19 mouse cellular contexts compared by ENCODE assay signal in the genomic region with DNA sequence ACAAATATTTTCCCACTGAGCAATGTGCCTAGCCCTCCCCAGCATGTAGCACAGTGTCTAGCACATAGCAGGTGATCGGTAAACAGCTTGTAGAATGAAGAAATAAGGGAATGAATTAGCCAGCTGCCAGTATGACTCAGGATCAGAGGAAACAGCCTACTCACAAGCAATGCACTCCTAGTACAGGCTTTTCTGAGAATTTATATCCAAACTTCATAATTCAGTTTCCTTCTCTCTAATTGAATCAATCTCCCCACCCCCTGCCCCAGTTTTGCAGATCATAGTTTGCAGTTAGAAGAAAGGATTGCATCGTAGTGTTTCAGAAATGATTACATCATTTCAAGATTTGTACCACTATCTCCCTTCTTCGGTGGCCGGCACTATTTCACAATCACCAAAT. TPM values are rescaled to one million over a fixed set of nuclear protein-coding genes. Genes with fewer than 3 reads are reported as not detected.
DNase-seq lines count a peak whose midpoint lies in the region; ATAC-seq and TF ChIP-seq lines count a peak whose summit lies in the region.
"Had no signal": no experiment of that assay in that cellular context is flagged by ENCODE, and none has a peak within 500 bp of the region (broad histone marks: within the 10 kb centered on the region; RNA-seq: fewer than 3 reads in every experiment).

No protein-coding gene starts in this region.

- dilution Hi-C loops in CH12.LX (cut with MboI; ENCODE audit: extremely low pct_ligation_motif_present, extremely low pct_unique_long_range_greater_than_20kb, low sequenced_read_pairs): no loop called here

- ATAC-seq in lung, embryonic 16.5 days (ENCODE audit: low read depth): 0 out of 2 replicates have a peak, but pooled peaks have one; percentile 26
- no peak for ATAC-seq in hindbrain, embryonic 13.5 days (ENCODE audit: low FRiP score)

- no peaks in the 10 kb centered on the region for H3K9me3 ChIP-seq in lung, embryonic 16.5 days (ENCODE audit: control insufficient read depth, low read length)
- no peaks in the 10 kb centered on the region for H3K9me3 ChIP-seq in CH12.LX (replicated peaks; ENCODE audit: low read length)
- no peaks in the 10 kb centered on the region for H3K9me3 ChIP-seq in hindbrain, embryonic 13.5 days
- H3K9me3 ChIP-seq: hindbrain, embryonic 12.5 days; lung, embryonic 15.5 days; midbrain, embryonic 12.5 days had no signal

- H3K27ac ChIP-seq in lung, embryonic 16.5 days (ENCODE audit: low read length): no peak overlapping the region
- no peak overlapping the region for H3K27ac ChIP-seq in CH12.LX (ENCODE audit: insufficient read depth, low read depth)
- peak overlapping the region; percentile 70 for H3K27ac ChIP-seq in macrophage
- no peak overlapping the region for H3K27ac ChIP-seq in hindbrain, embryonic 13.5 days
- H3K27ac ChIP-seq: hindbrain, embryonic 12.5 days; lung, embryonic 15.5 days; midbrain, embryonic 12.5 days had no signal

- DNase-seq in frontal cortex, postnatal 36 days (ENCODE audit: low spot score in 2 of 2): peak; percentile 13
- DNase-seq in frontal cortex, postnatal 25 days (ENCODE audit: low spot score in 2 of 2): no peak
- DNase-seq in lung, postnatal 10 days: no peak
- no peak for DNase-seq in CH12.LX (ENCODE audit: extremely low read depth)
- no peak for DNase-seq in kidney, postnatal 25 days
- DNase-seq: cerebellum, adult 11 months; cerebellum, postnatal 25 days; heart, adult 11 months; kidney, adult 18-20 months; kidney, postnatal 36 days; thymus, adult 2 months had no signal

- no peak overlapping the region for H3K4me2 ChIP-seq in lung, embryonic 16.5 days (ENCODE audit: low read depth, low read length)
- H3K4me2 ChIP-seq in CH12.LX (ENCODE audit: insufficient read depth, low read depth, poor library complexity, severe bottlenecking): 0 out of 2 replicates have a peak overlapping the region, but pooled peaks have one; percentile 4
- H3K4me2 ChIP-seq in hindbrain, embryonic 13.5 days: no peak overlapping the region
- H3K4me2 ChIP-seq: hindbrain, embryonic 12.5 days; lung, embryonic 15.5 days; midbrain, embryonic 12.5 days had no signal

- H3K9ac ChIP-seq in lung, embryonic 16.5 days (ENCODE audit: low read length): no peak overlapping the region
- H3K9ac ChIP-seq in CH12.LX (ENCODE audit: insufficient read depth, low read depth): no peak overlapping the region
- H3K9ac ChIP-seq in hindbrain, embryonic 13.5 days: no peak overlapping the region
- H3K9ac ChIP-seq: hindbrain, embryonic 12.5 days; lung, embryonic 15.5 days; midbrain, embryonic 12.5 days had no signal

- no peak for TF ChIP-seq POLR2A in CH12.LX (IDR thresholded peaks at IDR 0.05; ENCODE audit: low read depth, low read length)

- no peak for TF ChIP-seq EP300 in CH12.LX (IDR thresholded peaks at IDR 0.05; ENCODE audit: low read length)

- no peaks in the 10 kb centered on the region for H3K4me1 ChIP-seq in lung, embryonic 16.5 days (replicated peaks; ENCODE audit: control insufficient read depth, insufficient read depth, low read length)
- H3K4me1 ChIP-seq in CH12.LX (ENCODE audit: control insufficient read depth in 1 of 2, insufficient read depth in 2 of 2): no peaks in the 10 kb centered on the region
- H3K4me1 ChIP-seq in hindbrain, embryonic 13.5 days (replicated peaks): no peaks in the 10 kb centered on the region
- H3K4me1 ChIP-seq: hindbrain, embryonic 12.5 days; midbrain, embryonic 12.5 days had no signal

- no peaks in the 10 kb centered on the region for H3K27me3 ChIP-seq in lung, embryonic 16.5 days (ENCODE audit: control insufficient read depth, insufficient read depth, low read depth, low read length)
- no peaks in the 10 kb centered on the region for H3K27me3 ChIP-seq in CH12.LX (replicated peaks)
- no peaks in the 10 kb centered on the region for H3K27me3 ChIP-seq in hindbrain, embryonic 13.5 days
- H3K27me3 ChIP-seq: hindbrain, embryonic 12.5 days; lung, embryonic 15.5 days; midbrain, embryonic 12.5 days had no signal

- no peak overlapping the region for H3K4me3 ChIP-seq in lung, embryonic 16.5 days (ENCODE audit: low read length)
- no peak overlapping the region for H3K4me3 ChIP-seq in CH12.LX (replicated peaks in 1 of 3; ENCODE audit: low read depth in 2 of 3, low read length in 2 of 3, poor library complexity in 1 of 3)
- H3K4me3 ChIP-seq in macrophage (ENCODE audit: inconsistent target): no peak overlapping the region
- H3K4me3 ChIP-seq in hindbrain, embryonic 13.5 days: no peak overlapping the region
- H3K4me3 ChIP-seq: erythroblast, embryonic 14.5 days; hindbrain, embryonic 12.5 days; lung, embryonic 15.5 days; midbrain, embryonic 12.5 days had no signal

- 49% methylated on average over 4 of the region's 4 CpGs for WGBS in lung, embryonic 16.5 days
- WGBS in macrophage (ENCODE audit: missing documents): 9% methylated on average over 4 of the region's 4 CpGs
- WGBS in hindbrain, embryonic 13.5 days: 80% methylated on average over 4 of the region's 4 CpGs

- TF ChIP-seq RAD21 in CH12.LX (IDR thresholded peaks at IDR 0.05; ENCODE audit: low read depth, low read length): no peak

- in situ Hi-C loops in CH12.LX (cut with MboI; ENCODE audit: low pct_ligation_motif_present, low pct_unique_long_range_greater_than_20kb, low sequenced_read_pairs): no loop called here

- no peak for TF ChIP-seq CTCF in CH12.LX (conservative IDR thresholded peaks at IDR 0.05 in 1 of 2, IDR thresholded peaks at IDR 0.05 in 1 of 2; ENCODE audit: low read depth in 2 of 2, low read length in 2 of 2)

- H3K79me2 ChIP-seq in CH12.LX (replicated peaks; ENCODE audit: control insufficient read depth, extremely low read depth, insufficient read depth, poor library complexity, severe bottlenecking): no peaks in the 10 kb centered on the region
- H3K79me2 ChIP-seq in macrophage (ENCODE audit: inconsistent target): no peaks in the 10 kb centered on the region

- no peaks in the 10 kb centered on the region for H3K36me3 ChIP-seq in lung, embryonic 16.5 days (ENCODE audit: control insufficient read depth, insufficient read depth, low read length)
- H3K36me3 ChIP-seq in CH12.LX (replicated peaks in 1 of 2; ENCODE audit: control insufficient read depth in 1 of 2, insufficient read depth in 1 of 2, low read length in 1 of 2): no peaks in the 10 kb centered on the region
- no peaks in the 10 kb centered on the region for H3K36me3 ChIP-seq in macrophage (ENCODE audit: inconsistent target)
- H3K36me3 ChIP-seq in hindbrain, embryonic 13.5 days: no peaks in the 10 kb centered on the region
- H3K36me3 ChIP-seq: hindbrain, embryonic 12.5 days; lung, embryonic 15.5 days; midbrain, embryonic 12.5 days had no signal

TF ChIP-seq in CH12.LX, 34 proteins besides CTCF, POLR2A, EP300 and RAD21:
- TF ChIP-seq ZMIZ1 (IDR thresholded peaks at IDR 0.05; ENCODE audit: low read depth, low read length) (no peak), TCF12 (IDR thresholded peaks at IDR 0.05; ENCODE audit: low read depth, low read length) (no peak), USF1 (IDR thresholded peaks at IDR 0.05; ENCODE audit: low read depth, low read length) (no peak), BHLHE40 (IDR thresholded peaks at IDR 0.05; ENCODE audit: low read depth, low read length) (no peak), GABPA (IDR thresholded peaks at IDR 0.05; ENCODE audit: insufficient replicate concordance, low read depth, low read length) (no peak), JUN (IDR thresholded peaks at IDR 0.05; ENCODE audit: insufficient read depth, low read depth, low read length) (no peak), USF2 (conservative IDR thresholded peaks at IDR 0.05; ENCODE audit: low read depth, low read length) (no peak), ZKSCAN1 (IDR thresholded peaks at IDR 0.05; ENCODE audit: borderline replicate concordance, low read depth, low read length) (no peak), NELFE (IDR thresholded peaks at IDR 0.05; ENCODE audit: low read depth, low read length) (no peak), ETS1 (conservative IDR thresholded peaks at IDR 0.05; ENCODE audit: low read depth, low read length) (no peak), MAFK (IDR thresholded peaks at IDR 0.05; ENCODE audit: insufficient replicate concordance, low read length) (no peak), CHD1 (IDR thresholded peaks at IDR 0.05; ENCODE audit: low read depth, low read length) (no peak), ZC3H11A (IDR thresholded peaks at IDR 0.05; ENCODE audit: low read depth, low read length) (no peak), MYC (IDR thresholded peaks at IDR 0.05; ENCODE audit: low read depth, low read length) (no peak), MAZ (IDR thresholded peaks at IDR 0.05; ENCODE audit: low read depth, low read length) (no peak), JUND (conservative IDR thresholded peaks at IDR 0.05; ENCODE audit: low read depth, low read length) (no peak), NRF1 (IDR thresholded peaks at IDR 0.05; ENCODE audit: low read depth, low read length) (no peak), CHD2 (IDR thresholded peaks at IDR 0.05; ENCODE audit: low read length) (no peak), TBP (conservative IDR thresholded peaks at IDR 0.05; ENCODE audit: low read depth, low read length) (no peak), RCOR1 (conservative IDR thresholded peaks at IDR 0.05; ENCODE audit: low read depth, low read length) (no peak)

RNA-seq across cellular contexts. Expression of gene Dab2, which starts 26.4 kb away (rescaled TPM):
- polyA plus RNA-seq in lung, embryonic 16.5 days (2015; fragmentation: Nextera tagmentation; extraction: Ambion mirVana): 33.7 and 40.6 TPM in 2 replicates
- total RNA-seq in CH12.LX (2012; rRNA removed) (0.17 TPM in 1 of 2 replicates, not detected in the other), CH12.LX (2014; rRNA removed) (not detected in 2 replicates)
- polyA plus RNA-seq in CH12.LX (2012; ENCODE audit: insufficient read length, low read depth) (0.17 TPM in 1 of 2 replicates, not detected in the other), macrophage (2018) (220 to 1,182 TPM (median 506 TPM) in 3 replicates)
- total RNA-seq in macrophage (2018; cell fraction: chromatin; rRNA removed): 1,000 to 10,000 TPM in 14 of 26 experiments, 100 to 1,000 TPM in 12; 285 to 3,101 (median 1,062) TPM
- total RNA-seq in macrophage (2018; cell fraction: cytosol; rRNA removed): 100 to 1,000 TPM; 111 to 442 (median 285) TPM
- 1,000 to 10,000 TPM in 10 of 26 experiments, 100 to 1,000 TPM in 16; 193 to 2,686 (median 693) TPM for total RNA-seq in macrophage (2018; cell fraction: nucleus; rRNA removed)
- polyA plus RNA-seq in hindbrain, embryonic 13.5 days (2015; fragmentation: Nextera tagmentation; extraction: Ambion mirVana): 26.5 and 28.5 TPM in 2 replicates
- total RNA-seq: MEL had no signal
- polyA plus RNA-seq: erythroblast, embryonic 14.5 days had no signal

Comparison
In these comparisons a context has a peak if more than half of its experiments do, and no peak if none do; other contexts are left out.
1. DNase-seq: peak in frontal cortex, postnatal 36 days (2 of 2); none in frontal cortex, postnatal 25 days (0 of 2), lung, postnatal 10 days (single experiment), CH12.LX (single experiment) and kidney, postnatal 25 days (0 of 2).
2. RNA of gene Dab2, which starts 26.4 kb away (polyA plus RNA-seq): 220 to 1,182 TPM in macrophage, 33.7 to 40.6 TPM in lung, embryonic 16.5 days and 26.5 to 28.5 TPM in hindbrain, embryonic 13.5 days; 0.17 TPM in CH12.LX; every median in the first group is over 10 times any median in the second.